Mouse (Mus musculus): ENCODE measurements around the gene Supt5. TPM values are rescaled to one million over a fixed set of nuclear protein-coding genes. Genes with fewer than 3 reads are reported as not detected.

Supt5 gene
- polyA plus RNA-seq, 1 experiment from 2014 or later = 101 TPM

DNA sequence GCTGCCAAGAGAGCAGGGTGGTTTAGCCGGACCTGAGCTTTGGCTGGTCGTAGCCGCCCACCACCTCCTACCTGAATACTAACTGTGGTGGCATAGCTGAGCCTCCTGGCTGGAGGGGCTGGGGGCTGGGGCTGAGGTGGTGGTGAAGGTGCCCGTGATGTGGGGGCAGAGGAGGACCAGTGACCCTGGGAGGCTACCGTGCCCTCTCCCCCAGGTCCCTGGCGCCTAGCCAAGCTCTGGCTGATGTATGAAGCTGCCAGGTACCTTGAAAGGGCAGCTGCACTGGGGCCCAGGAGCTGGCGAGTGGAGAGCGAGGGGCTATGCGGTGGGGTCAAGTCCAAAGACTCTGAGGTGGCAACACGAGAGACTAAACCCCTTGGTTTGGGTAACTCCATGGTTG lies 21.3 kb upstream of the Supt5 start:
- no peak overlapping the region for H3K9ac ChIP-seq (ENCODE audit: low read length)
- peaks cover 38% of the 10 kb centered on the region for H3K36me3 ChIP-seq (ENCODE audit: control insufficient read depth, insufficient read depth, low read length)
- H3K4me1 ChIP-seq (ENCODE audit: control insufficient read depth, insufficient read depth, low read length) = no peaks in the 10 kb centered on the region; the same call in 1 of the 2 replicates
- H3K27me3 ChIP-seq (ENCODE audit: control insufficient read depth, insufficient read depth, low read length) = no peaks in the 10 kb centered on the region
- H3K9me3 ChIP-seq (ENCODE audit: control insufficient read depth, low read length) = no peaks in the 10 kb centered on the region
- no peak overlapping the region for H3K27ac ChIP-seq (ENCODE audit: low read depth, low read length)
- 94% methylated on average over 10 of the region's 10 CpGs for WGBS
- DNase-seq (ENCODE audit: low spot score) (no peak), ATAC-seq (ENCODE audit: insufficient read depth, low FRiP score, low TSS enrichment) (no peak)
- H3K4me2 ChIP-seq (ENCODE audit: low read depth) = no peak overlapping the region
- H3K4me3 ChIP-seq (ENCODE audit: low read depth, low read length) = no peak overlapping the region

DNA sequence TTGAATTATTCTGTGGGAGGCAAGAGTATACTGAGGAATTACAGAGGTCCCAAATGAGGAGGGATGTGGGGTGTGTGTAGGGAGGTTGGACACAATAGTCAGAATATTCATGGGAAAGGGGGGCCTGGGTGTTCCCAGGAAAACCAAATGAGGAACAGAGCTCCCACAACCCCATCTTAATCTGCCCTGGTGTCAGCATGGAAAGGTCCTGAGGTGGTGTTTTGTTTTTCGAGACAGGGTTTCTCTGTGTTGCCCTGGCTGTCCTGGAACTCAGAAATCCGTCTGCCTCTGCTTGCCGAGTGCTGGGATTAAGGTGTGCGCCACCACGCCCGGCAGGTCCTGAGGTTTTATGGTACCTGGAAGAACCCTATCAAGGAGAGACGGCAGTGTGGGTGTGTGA lies 19.9 kb upstream of the Supt5 start:
- no peak overlapping the region for H3K27ac ChIP-seq (ENCODE audit: low read depth, low read length)
- ATAC-seq (ENCODE audit: insufficient read depth, low FRiP score, low TSS enrichment) (no peak), DNase-seq (ENCODE audit: low spot score) (no peak)
- H3K9me3 ChIP-seq (ENCODE audit: control insufficient read depth, low read length) = no peaks in the 10 kb centered on the region
- no peak overlapping the region for H3K4me2 ChIP-seq (ENCODE audit: low read depth)
- no peak overlapping the region for H3K9ac ChIP-seq (ENCODE audit: low read length)
- H3K27me3 ChIP-seq (ENCODE audit: control insufficient read depth, insufficient read depth, low read length) = no peaks in the 10 kb centered on the region
- H3K4me1 ChIP-seq (ENCODE audit: control insufficient read depth, insufficient read depth, low read length) = no peaks in the 10 kb centered on the region; the same call in 1 of the 2 replicates
- 75% methylated on average over 7 of the region's 7 CpGs for WGBS
- H3K36me3 ChIP-seq (ENCODE audit: control insufficient read depth, insufficient read depth, low read length) = peaks cover 36% of the 10 kb centered on the region
- no peak overlapping the region for H3K4me3 ChIP-seq (ENCODE audit: low read depth, low read length)

DNA sequence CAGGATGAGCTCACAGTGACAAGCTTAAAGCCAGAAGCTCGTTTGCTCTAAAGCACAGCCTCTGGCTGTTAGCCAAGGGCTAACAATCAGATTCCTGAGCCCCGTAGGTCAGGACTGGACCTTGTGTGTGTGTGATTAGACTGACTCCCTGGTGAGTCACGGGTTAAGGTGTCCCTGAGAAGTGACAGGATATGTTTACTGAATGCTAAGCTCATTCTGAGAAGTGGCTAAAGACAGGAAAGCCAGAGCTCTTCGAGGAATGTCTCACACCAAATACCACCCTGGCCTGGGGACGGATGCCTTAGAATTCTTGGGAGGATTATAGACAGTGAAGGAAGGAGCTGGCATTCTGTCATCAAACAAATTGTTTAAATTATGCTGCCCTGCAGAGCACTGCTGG lies 19.4 kb upstream of the Supt5 start:
- peak overlapping the region; percentile 18; the same call in 1 of the 2 replicates for H3K9ac ChIP-seq (ENCODE audit: low read length)
- WGBS = 23% methylated on average over 5 of the region's 5 CpGs
- DNase-seq (ENCODE audit: low spot score) = no peak
- peaks cover 39% of the 10 kb centered on the region for H3K36me3 ChIP-seq (ENCODE audit: control insufficient read depth, insufficient read depth, low read length)
- no peaks in the 10 kb centered on the region for H3K27me3 ChIP-seq (ENCODE audit: control insufficient read depth, insufficient read depth, low read length)
- no peak overlapping the region for H3K4me2 ChIP-seq (ENCODE audit: low read depth)
- H3K9me3 ChIP-seq (ENCODE audit: control insufficient read depth, low read length) = no peaks in the 10 kb centered on the region
- no peak overlapping the region for H3K27ac ChIP-seq (ENCODE audit: low read depth, low read length)
- H3K4me3 ChIP-seq (ENCODE audit: low read depth, low read length) = no peak overlapping the region
- no peak for ATAC-seq (ENCODE audit: insufficient read depth, low FRiP score, low TSS enrichment)
- H3K4me1 ChIP-seq (ENCODE audit: control insufficient read depth, insufficient read depth, low read length) = no peaks in the 10 kb centered on the region; the same call in 1 of the 2 replicates

DNA sequence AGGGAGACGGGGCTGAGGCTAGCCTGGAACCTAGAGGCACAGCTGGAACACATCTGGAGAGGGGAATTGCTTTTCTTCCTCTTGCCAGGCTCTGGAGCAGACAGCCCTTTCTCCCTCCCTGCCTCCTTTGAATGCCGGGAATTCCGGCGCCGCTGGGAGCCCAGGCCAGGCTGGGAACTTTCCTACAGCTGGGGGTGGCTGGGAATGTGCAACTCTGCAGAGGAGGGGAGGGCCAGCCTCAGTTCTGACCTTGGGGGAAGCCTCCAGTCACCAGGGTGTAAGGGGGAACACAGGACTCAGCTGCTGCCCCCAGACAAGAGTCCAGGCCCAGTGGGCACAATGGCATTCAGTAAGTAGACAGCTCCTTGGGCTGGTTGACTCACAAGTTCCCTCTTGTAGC lies 18.4 kb upstream of the Supt5 start:
- H3K27me3 ChIP-seq (ENCODE audit: control insufficient read depth, insufficient read depth, low read length) = no peaks in the 10 kb centered on the region
- peaks cover 31% of the 10 kb centered on the region for H3K36me3 ChIP-seq (ENCODE audit: control insufficient read depth, insufficient read depth, low read length)
- H3K4me1 ChIP-seq (ENCODE audit: control insufficient read depth, insufficient read depth, low read length) = no peaks in the 10 kb centered on the region; the same call in 1 of the 2 replicates
- H3K9ac ChIP-seq (ENCODE audit: low read length) = no peak overlapping the region
- DNase-seq (ENCODE audit: low spot score) = peak; percentile 64
- no peak for ATAC-seq (ENCODE audit: insufficient read depth, low FRiP score, low TSS enrichment)
- H3K27ac ChIP-seq (ENCODE audit: low read depth, low read length) = peak overlapping the region; percentile 53; the same call in 1 of the 2 replicates
- H3K9me3 ChIP-seq (ENCODE audit: control insufficient read depth, low read length) = no peaks in the 10 kb centered on the region
- no peak overlapping the region for H3K4me3 ChIP-seq (ENCODE audit: low read depth, low read length)
- WGBS = 4% methylated on average over 5 of the region's 5 CpGs
- no peak overlapping the region for H3K4me2 ChIP-seq (ENCODE audit: low read depth)

DNA sequence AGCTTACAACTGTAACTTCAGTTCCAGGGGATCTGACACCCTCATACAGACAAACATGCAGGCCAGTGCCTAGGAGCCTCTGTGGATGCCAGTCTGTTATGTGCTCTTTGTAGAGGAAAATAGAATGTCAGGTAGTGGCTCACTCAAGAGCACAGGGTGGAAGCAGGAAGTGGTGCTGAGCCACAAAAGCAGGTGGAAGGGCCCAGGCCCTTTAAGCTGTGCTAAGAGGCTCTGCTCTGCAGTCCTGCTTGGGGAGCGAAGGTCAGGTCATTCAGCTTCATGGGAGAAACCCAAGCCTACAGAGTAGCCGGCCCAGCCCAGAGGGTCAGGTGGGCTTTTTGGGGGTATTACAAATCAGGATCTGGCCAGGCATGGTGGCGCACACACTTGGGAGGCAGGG lies 16.7 kb upstream of the Supt5 start:
- Histone ChIP-seq H3K4me3 (ENCODE audit: low read depth, low read length) (no peak overlapping the region), H3K4me2 (ENCODE audit: low read depth) (no peak overlapping the region), H3K4me1 (ENCODE audit: control insufficient read depth, insufficient read depth, low read length) (peaks cover 5% of the 10 kb centered on the region), H3K9me3 (ENCODE audit: control insufficient read depth, low read length) (no peaks in the 10 kb centered on the region), H3K9ac (ENCODE audit: low read length) (no peak overlapping the region), H3K27ac (ENCODE audit: low read depth, low read length) (no peak overlapping the region), H3K36me3 (ENCODE audit: control insufficient read depth, insufficient read depth, low read length) (peaks cover 21% of the 10 kb centered on the region), H3K27me3 (ENCODE audit: control insufficient read depth, insufficient read depth, low read length) (no peaks in the 10 kb centered on the region)
- ATAC-seq (ENCODE audit: insufficient read depth, low FRiP score, low TSS enrichment) (no peak), DNase-seq (ENCODE audit: low spot score) (no peak)
- 90% methylated on average over 3 of the region's 3 CpGs for WGBS

DNA sequence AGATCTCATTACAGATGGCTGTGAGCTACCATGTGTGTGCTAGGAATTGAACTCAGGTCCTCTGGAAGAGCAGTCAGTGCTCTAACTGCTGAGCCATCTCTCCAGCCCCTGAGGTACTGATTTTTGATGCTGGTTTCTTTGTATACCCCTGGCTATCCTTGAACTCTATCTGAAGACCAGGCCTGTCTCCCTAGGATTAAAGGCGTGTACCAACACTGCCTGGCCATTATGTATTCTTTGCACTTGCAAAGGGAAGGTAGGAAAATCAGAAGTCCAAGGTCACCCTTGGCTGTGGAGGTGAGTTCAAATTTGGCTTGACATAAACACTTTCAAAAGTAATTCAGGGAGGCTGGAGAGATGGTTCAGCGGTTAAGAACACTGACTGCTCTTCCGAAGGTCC lies 16.1 kb upstream of the Supt5 start:
- 88% methylated on average over 3 of the region's 3 CpGs for WGBS
- H3K4me2 ChIP-seq (ENCODE audit: low read depth) = no peak overlapping the region
- peaks cover 8% of the 10 kb centered on the region for H3K4me1 ChIP-seq (ENCODE audit: control insufficient read depth, insufficient read depth, low read length)
- H3K27me3 ChIP-seq (ENCODE audit: control insufficient read depth, insufficient read depth, low read length) = no peaks in the 10 kb centered on the region
- no peaks in the 10 kb centered on the region for H3K9me3 ChIP-seq (ENCODE audit: control insufficient read depth, low read length)
- no peak for ATAC-seq (ENCODE audit: insufficient read depth, low FRiP score, low TSS enrichment)
- H3K36me3 ChIP-seq (ENCODE audit: control insufficient read depth, insufficient read depth, low read length) = peaks cover 15% of the 10 kb centered on the region
- no peak for DNase-seq (ENCODE audit: low spot score)
- H3K4me3 ChIP-seq (ENCODE audit: low read depth, low read length) = no peak overlapping the region
- no peak overlapping the region for H3K27ac ChIP-seq (ENCODE audit: low read depth, low read length)
- H3K9ac ChIP-seq (ENCODE audit: low read length) = no peak overlapping the region

DNA sequence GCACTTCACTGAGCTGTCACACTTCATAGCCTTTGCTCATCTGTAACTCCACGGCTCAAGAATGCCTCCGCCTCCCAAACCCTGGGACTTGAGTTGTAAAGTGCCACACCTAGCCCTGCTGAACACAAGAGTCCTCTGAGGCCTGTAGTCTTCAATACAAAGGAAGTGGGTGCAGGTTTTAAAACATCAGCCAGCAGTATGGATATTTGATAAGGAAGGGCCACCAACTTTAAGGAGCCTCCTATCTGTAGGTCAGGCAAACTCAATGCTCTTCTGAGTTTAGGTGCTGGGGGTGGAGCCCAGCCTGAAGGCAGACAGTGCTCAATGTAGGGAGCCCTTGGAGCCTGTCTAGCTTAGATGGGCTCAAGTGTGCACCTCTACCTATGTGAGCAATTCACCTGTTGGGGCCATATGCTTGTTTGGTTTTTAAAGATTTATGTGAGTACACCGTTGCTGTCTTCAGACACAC lies 15.6 kb upstream of the Supt5 start:
- Histone ChIP-seq H3K36me3 (ENCODE audit: control insufficient read depth, insufficient read depth, low read length) (peaks cover 14% of the 10 kb centered on the region), H3K9me3 (ENCODE audit: control insufficient read depth, low read length) (no peaks in the 10 kb centered on the region), H3K27me3 (ENCODE audit: control insufficient read depth, insufficient read depth, low read length) (no peaks in the 10 kb centered on the region), H3K4me3 (ENCODE audit: low read depth, low read length) (no peak overlapping the region), H3K9ac (ENCODE audit: low read length) (no peak overlapping the region), H3K4me1 (ENCODE audit: control insufficient read depth, insufficient read depth, low read length) (peaks cover 8% of the 10 kb centered on the region), H3K27ac (ENCODE audit: low read depth, low read length) (no peak overlapping the region), H3K4me2 (ENCODE audit: low read depth) (no peak overlapping the region)
- ATAC-seq (ENCODE audit: insufficient read depth, low FRiP score, low TSS enrichment) (no peak), DNase-seq (ENCODE audit: low spot score) (no peak)
- 89% methylated on average over 3 of the region's 3 CpGs for WGBS

DNA sequence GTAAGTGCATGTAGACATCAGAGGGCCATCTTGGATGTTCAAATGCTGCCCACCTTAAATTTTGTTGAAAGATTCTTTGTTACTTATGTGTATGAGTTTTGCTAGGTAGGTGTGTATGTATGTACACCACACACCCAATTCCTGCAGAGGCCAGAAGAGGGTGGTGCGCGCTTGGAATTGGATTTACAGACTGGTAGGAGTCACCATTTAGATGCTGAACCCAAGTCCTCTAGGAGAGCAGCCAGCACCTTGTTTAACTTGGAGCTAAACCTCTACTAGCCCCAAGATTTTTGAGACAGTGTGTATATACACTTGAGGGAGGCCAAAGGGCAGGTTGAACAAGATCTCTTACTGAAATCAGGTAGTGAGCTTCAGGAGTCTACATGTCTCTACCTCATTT lies 14.7 kb upstream of the Supt5 start:
- peaks cover 8% of the 10 kb centered on the region for H3K4me1 ChIP-seq (ENCODE audit: control insufficient read depth, insufficient read depth, low read length)
- WGBS = 96% methylated on average over 2 of the region's 2 CpGs
- no peaks in the 10 kb centered on the region for H3K9me3 ChIP-seq (ENCODE audit: control insufficient read depth, low read length)
- H3K36me3 ChIP-seq (ENCODE audit: control insufficient read depth, insufficient read depth, low read length) = peaks cover 14% of the 10 kb centered on the region
- DNase-seq (ENCODE audit: low spot score) = no peak
- no peak overlapping the region for H3K9ac ChIP-seq (ENCODE audit: low read length)
- no peak overlapping the region for H3K4me3 ChIP-seq (ENCODE audit: low read depth, low read length)
- no peak overlapping the region for H3K4me2 ChIP-seq (ENCODE audit: low read depth)
- H3K27ac ChIP-seq (ENCODE audit: low read depth, low read length) = no peak overlapping the region
- no peak for ATAC-seq (ENCODE audit: insufficient read depth, low FRiP score, low TSS enrichment)
- H3K27me3 ChIP-seq (ENCODE audit: control insufficient read depth, insufficient read depth, low read length) = no peaks in the 10 kb centered on the region

DNA sequence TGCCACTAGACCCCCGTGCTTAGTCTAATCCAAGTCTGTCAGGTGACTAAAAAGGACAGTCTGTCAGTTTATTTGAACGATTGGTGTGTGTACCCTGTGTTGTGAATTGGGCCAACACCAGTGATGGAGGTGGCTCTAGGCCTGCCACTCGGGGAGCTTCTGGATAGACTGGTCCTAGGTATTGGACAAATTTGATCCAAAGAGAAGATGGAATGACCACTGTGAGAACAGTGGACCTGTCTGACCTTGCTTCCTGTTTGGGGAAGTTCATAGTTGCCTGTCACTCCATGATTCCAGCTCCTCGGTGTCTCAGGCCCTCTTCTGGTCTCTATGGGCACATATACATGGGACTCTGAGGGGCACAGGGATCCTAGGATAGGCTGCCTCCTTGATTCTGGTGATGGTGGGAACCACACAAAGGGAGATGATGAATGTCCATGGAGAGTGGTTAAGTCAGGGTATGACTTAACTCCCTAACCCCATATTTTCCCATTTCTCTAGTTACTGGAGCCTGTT lies 13.2 kb upstream of the Supt5 start:
- Histone ChIP-seq H3K27ac (ENCODE audit: low read depth, low read length) (no peak overlapping the region), H3K9me3 (ENCODE audit: control insufficient read depth, low read length) (no peaks in the 10 kb centered on the region), H3K27me3 (ENCODE audit: control insufficient read depth, insufficient read depth, low read length) (no peaks in the 10 kb centered on the region), H3K36me3 (ENCODE audit: control insufficient read depth, insufficient read depth, low read length) (peaks cover 14% of the 10 kb centered on the region), H3K4me3 (ENCODE audit: low read depth, low read length) (peak overlapping the region; percentile 89), H3K4me1 (ENCODE audit: control insufficient read depth, insufficient read depth, low read length) (peaks cover 8% of the 10 kb centered on the region), H3K9ac (ENCODE audit: low read length) (peak overlapping the region; percentile 95), H3K4me2 (ENCODE audit: low read depth) (peak overlapping the region; percentile 93)
- ATAC-seq (ENCODE audit: insufficient read depth, low FRiP score, low TSS enrichment) (no peak), DNase-seq (ENCODE audit: low spot score) (no peak)
- 53% methylated on average over 4 of the region's 4 CpGs for WGBS

Data from neural tube, embryonic 11.5 days (tissue).